Mouse (Mus musculus) gastrocnemius, adult 2 months (tissue): ENCODE results near the gene Aurkb. TPM values are rescaled to one million over a fixed set of nuclear protein-coding genes. Genes with fewer than 3 reads are reported as not detected.

Experiments used
- DNase-seq: peaks from one replicate; pipeline ENCODE4 v3.0.0; 2022
- H3K27ac ChIP-seq: fragments of 200-600 bp; 2 replicates; pipeline ENCODE4 v1.8.1; 2022; ENCODE audit warnings: mild to moderate bottlenecking
- H3K4me3 ChIP-seq: fragments of 200-600 bp; 2 replicates; pipeline ENCODE4 v1.8.1; 2022; ENCODE audit warnings: mild to moderate bottlenecking, moderate library complexity
- CTCF ChIP-seq: fragments of 200-600 bp; IDR thresholded peaks from 2 replicates; pipeline ENCODE4 v1.8.1; 2022; ENCODE audit warnings: antibody characterized with exemption, mild to moderate bottlenecking, moderate library complexity
- intact Hi-C: fragments of 180-260 bp; cut with DNase I; formaldehyde crosslinking; loops from one replicate; pipeline ENCODE4 v1.15.1; 2025
- total RNA-seq, 2 experiments: library from RNA; stranded (reverse); gene quantifications; 2 replicates each; pipeline ENCODE4 v1.2.3; 2021

Aurkb gene
- total RNA-seq, 2 experiments from 2014 or later, result not detected

- no peak for TF ChIP-seq CTCF
- no peak for DNase-seq
- intact Hi-C loops, result no loop called here
- H3K27ac ChIP-seq, result peak overlapping the region; percentile 58
- H3K4me3 ChIP-seq, result no peak overlapping the region
Observed at GRCm38 (mm10) chr11:69078805-69079438, 33.5 kb downstream of the Aurkb start.

GRCm38 (mm10) chr11:69080102-69080854 is 34.8 kb downstream of the Aurkb start:
- DNase-seq, result no peak
- intact Hi-C loops, result no loop called here
- H3K4me3 ChIP-seq, result no peak overlapping the region
- TF ChIP-seq CTCF, result no peak
- no peak overlapping the region; the same call in 1 of the 2 replicates for H3K27ac ChIP-seq

- TF ChIP-seq CTCF, result no peak
- DNase-seq, result no peak
- Histone ChIP-seq H3K4me3 (no peak overlapping the region), H3K27ac (no peak overlapping the region)
- intact Hi-C loops, result no loop called here
Observed at GRCm38 (mm10) chr11:69080855-69081222, 35.4 kb downstream of the Aurkb start.

- no peak for TF ChIP-seq CTCF
- intact Hi-C loops, result no loop called here
- Histone ChIP-seq H3K27ac (no peak overlapping the region), H3K4me3 (no peak overlapping the region)
- DNase-seq, result no peak
Observed at GRCm38 (mm10) chr11:69081613-69082012, 36.2 kb downstream of the Aurkb start.

- peak; percentile 12 for DNase-seq
- TF ChIP-seq CTCF, result no peak
- H3K4me3 ChIP-seq, result no peak overlapping the region
- no peak overlapping the region for H3K27ac ChIP-seq
- intact Hi-C loops, result no loop called here
Observed at GRCm38 (mm10) chr11:69085608-69086007, 40.2 kb downstream of the Aurkb start.

- intact Hi-C loops, result no loop called here
- peak overlapping the region; percentile 31; the same call in 1 of the 2 replicates for H3K27ac ChIP-seq
- no peak overlapping the region for H3K4me3 ChIP-seq
- TF ChIP-seq CTCF, result no peak
- DNase-seq, result peak; percentile 36
Observed at GRCm38 (mm10) chr11:69086390-69086789, 40.9 kb downstream of the Aurkb start.

GRCm38 (mm10) chr11:69087082-69087481 is 41.6 kb downstream of the Aurkb start:
- DNase-seq, result peak; percentile 15
- Histone ChIP-seq H3K27ac (peak overlapping the region; percentile 100), H3K4me3 (no peak overlapping the region)
- TF ChIP-seq CTCF, result no peak
- intact Hi-C loops, result no loop called here

GRCm38 (mm10) chr11:69087597-69087996 is 42.1 kb downstream of the Aurkb start:
- H3K4me3 ChIP-seq, result no peak overlapping the region
- no peak for TF ChIP-seq CTCF
- H3K27ac ChIP-seq, result peak overlapping the region; percentile 100
- intact Hi-C loops, result no loop called here
- peak; percentile 13 for DNase-seq

- Histone ChIP-seq H3K4me3 (peak within 1 kb of the TSS; percentile 100), H3K27ac (peak within 1 kb of the TSS; percentile 100)
- peak; percentile 96 for DNase-seq
- no peak for TF ChIP-seq CTCF
- intact Hi-C loops, result loop anchor here (2.0 kb wide), 1 partner anchor 15 kb away; no protein-coding TSS in a partner anchor
Observed at GRCm38 (mm10) chr11:69088103-69088855, 42.8 kb downstream of the Aurkb start, which contains the start of gene Vamp2. Vamp2 (plus strand) TSS chr11:69088490.

- peak overlapping the region; percentile 100 for H3K27ac ChIP-seq
- peak; percentile 57 for DNase-seq
- peak overlapping the region; percentile 100 for H3K4me3 ChIP-seq
- no peak for TF ChIP-seq CTCF
- intact Hi-C loops, result loop anchor here (2.0 kb wide), 1 partner anchor 16 kb away; no protein-coding TSS in a partner anchor
Observed at GRCm38 (mm10) chr11:69088856-69089615, 43.6 kb downstream of the Aurkb start.

GRCm38 (mm10) chr11:69089616-69090290 is 44.3 kb downstream of the Aurkb start:
- peak overlapping the region; percentile 100 for H3K4me3 ChIP-seq
- TF ChIP-seq CTCF, result no peak
- intact Hi-C loops, result loop anchor here (2.0 kb wide), 1 partner anchor 17 kb away; no protein-coding TSS in a partner anchor
- peak overlapping the region; percentile 100 for H3K27ac ChIP-seq
- DNase-seq, result peak; percentile 33
